Mouse (Mus musculus) neural tube, embryonic 10.5 days (tissue): ENCODE data around the gene Slx1b.
"Not testable (repeated sequence)": the region's sequence is repeated elsewhere in the genome, so short reads cannot be mapped to it uniquely, and the experiment has no call there.

Source experiments
- DNase-seq: peaks from one replicate; pipeline ENCODE4 v3.0.0-alpha.2; 2017; ENCODE audit warnings: low spot score; ENCODE audit errors: extremely low spot score

Gene Slx1b

DNA sequence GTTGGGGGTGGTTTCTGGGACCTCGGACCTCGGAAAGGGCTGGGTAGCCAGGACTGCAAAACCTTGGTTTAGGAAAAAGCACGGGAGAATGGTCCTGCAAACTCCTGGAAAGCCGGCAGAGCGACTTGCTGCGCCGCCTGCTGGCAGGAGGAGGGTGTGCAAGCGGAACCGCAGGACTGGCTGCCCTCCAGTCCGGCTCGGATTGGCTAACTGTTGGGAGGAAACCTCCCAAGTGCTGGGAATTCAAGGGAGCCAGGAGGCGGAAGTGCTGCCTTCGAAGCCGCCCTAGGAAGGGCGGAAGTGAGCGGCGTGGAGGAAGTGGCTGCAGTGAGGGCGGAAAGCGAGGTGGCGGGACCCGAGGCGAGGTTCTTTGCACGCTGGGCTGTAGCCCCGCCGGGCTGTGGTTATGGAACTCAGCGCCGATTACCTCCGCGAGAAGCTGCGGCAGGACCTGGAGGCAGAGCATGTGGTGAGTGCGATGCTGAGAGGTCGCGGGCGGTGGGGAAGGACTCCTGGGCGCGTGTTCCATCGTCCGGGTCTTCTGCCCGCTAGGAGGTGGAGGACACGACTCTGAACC is at the start of gene Slx1b:
Gene Slx1b, minus strand, starts transcription at position 154 of the 577 bp plus-strand sequence.
- peak; percentile 95 for DNase-seq

DNA sequence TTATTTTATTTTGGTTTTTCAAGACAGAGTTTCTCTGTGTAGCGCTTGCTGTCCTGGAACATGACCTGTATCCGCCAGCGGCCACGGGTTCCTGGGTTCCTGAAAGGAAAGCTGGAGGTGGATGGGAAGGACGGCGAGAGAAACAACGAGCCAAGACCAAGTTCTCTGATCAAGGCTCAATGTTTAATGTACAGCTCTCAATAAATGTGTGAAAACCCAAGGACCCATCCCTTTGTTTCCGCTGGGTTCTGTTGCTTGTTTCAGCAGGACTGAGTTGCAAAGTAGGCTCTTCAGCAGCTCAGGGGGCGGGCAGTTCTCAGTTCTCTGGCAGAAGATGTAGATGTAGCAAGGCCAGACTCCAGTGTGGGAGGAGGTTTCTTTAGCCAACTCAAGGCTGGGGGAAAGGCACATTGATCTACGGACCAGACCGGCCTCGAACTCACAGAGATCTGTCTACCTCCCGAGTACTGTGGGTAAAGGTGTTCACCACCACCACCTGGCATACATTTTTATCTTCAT is 46.4 kb upstream of the Slx1b start:
- DNase-seq = no peak

DNA sequence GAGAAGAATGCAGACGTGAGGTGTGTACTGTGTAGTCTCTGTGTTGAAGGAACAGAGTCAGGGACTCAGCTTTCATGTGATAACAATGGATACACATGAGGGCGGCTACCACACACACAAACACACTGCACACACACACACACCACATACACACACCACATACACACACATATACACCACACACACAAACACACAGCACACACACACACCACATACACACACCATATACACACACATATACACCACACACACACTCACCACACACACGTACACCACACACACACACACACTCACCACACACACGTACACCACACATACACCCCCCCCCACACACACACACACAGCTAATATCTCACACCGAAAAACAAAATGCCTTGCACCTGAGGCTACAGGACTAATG is 45.9 kb upstream of the Slx1b start:
- DNase-seq = no peak

DNA sequence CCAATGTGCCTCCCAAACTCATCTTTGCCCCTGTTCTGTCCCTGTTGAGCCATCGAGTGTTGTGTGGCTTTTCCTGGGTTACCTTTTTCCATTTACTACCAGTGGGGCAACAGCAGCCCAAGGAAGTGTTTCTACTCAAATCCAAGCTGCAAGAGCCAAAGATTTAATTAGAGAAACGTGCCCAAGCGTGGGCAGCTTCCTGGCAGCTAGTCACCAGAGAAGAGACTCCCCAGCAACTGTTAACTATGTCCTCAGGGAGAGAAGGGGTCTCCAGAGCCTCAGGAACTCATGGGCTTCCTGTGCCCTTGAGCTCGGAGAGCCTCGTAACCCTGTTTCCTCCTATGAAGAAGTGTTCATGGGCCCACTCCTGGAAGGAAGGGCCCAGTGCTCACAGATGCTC is 45.4 kb upstream of the Slx1b start:
- DNase-seq = no peak

DNA sequence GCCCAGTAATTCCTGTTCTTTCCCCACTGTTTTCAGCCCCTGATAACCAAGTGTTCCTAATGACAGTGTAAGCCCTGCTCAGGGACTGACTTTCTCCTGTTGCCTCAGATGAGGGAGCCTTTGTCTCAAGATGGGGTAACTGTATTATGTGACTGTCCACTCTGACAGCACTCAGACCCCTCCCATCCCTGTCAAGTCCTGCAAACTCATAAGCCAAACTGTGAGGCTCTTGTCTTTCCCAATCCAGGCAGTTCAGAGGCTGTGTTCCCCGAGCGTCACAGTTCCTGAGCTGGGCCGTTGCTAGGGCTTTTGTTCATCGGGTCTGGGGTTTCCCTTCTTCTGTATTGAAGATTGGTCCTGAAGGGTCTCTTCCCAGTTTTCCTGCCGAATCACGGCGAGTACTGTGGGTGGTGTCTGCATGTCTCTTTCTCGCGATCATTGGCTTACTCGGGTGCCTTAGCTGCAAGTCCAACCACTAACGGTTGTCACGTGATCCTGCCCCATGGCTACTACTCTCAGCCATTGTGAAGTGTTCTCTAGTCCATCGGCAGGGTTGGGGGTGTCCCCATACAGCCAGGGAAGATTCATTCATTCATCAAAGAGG is 44.6 kb upstream of the Slx1b start:
- no peak for DNase-seq

DNA sequence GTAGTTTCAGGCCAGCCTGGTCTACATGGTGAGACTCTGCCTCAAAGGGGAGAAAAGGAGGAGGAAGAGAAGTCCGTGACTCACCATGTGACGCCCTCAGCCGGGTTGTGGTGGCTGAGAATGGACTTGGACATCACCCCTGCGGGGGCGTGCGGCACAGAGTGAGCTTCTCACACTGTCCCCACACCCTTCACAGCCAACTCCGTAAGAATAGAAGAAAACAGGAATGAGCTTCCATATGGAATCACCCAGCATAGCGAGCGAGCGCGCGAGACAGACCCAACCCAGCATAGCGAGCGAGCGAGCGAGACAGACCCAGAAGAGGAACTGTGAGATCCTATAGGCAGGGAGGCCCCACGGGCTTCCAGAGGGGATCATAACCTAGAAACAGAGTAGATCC is 44.0 kb upstream of the Slx1b start:
- DNase-seq = no peak

DNA sequence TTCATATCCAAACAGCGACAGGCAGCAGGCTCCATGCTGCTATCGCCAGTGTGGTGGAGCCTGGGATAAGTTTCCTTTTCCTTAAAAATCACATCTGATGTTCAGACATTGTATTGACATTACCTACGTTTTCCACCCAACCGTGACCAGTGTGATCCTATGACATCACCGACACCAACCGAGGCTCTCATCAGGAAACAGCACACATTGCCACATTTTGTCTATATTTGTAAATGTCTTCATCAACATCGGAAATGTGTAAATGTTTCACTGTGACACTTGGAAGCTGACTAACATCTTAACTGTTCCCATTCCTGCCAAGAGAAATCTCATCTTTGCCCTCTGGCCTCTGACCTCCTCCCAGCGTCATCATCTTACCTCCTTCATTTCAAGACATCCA is 40.5 kb upstream of the Slx1b start:
- DNase-seq = no peak

DNA sequence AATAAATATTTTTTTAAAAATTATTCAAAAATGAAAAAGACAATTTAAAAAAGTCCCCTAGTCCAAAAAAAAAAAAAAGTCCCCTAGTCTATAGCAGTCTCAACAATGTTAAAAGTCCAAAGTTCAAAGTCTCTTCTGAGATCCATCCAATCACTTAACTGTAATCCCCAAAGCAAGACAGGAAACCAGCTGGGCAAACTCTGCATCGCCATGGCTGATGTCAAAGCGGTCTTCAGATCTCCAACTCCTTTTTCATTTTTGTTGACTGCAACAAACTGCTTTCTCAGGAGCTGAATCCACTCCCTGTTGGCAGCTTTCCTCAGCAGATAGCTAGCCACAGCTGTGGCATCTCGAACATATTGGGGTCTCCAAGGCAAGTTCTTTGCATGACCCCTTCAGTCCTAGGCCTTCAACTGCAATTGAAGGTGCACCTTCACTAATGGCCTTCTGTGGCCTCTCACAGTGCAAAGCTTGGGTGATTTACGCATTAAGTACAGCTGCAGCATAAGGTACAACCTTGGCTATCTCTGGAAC is 34.7 kb upstream of the Slx1b start:
- not testable (repeated sequence) for DNase-seq

DNA sequence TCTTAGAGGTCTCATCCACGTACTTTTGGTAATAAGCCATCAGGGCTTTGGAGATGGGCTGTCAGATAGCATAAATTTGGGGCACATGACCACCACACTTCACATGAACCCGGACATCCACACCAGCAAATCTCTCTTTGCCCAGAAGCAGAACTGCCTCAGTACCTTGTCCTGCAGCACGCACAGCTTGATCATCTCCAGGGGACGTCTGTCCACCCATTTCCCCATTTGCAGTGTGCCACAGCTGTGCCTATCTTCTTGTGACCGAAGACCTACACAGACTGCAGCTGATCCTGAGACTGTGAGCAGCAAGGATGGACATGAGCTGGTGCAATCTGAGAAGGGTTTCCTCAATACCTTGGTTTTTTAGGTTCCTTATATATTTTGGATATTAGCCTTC is 30.1 kb upstream of the Slx1b start:
- DNase-seq = no peak

DNA sequence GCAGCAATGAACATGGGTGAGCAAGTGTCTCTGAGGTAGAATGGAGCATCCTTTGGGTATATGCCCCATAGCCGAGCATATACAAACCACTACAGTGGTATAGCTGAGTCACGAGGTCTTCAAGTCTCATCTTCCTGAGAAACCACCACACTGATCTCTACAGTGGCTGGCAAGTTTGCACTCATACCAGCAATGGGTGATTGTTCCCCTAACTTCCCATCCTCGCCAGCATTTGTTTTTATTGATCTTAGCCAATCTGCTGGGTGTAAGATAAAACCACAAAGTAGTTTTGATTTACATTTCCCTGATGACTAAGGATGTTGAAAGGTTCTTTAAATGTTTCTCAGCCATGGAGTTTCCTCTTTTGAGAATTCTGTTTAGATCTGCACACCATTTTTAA is 29.5 kb upstream of the Slx1b start:
- DNase-seq = no peak

DNA sequence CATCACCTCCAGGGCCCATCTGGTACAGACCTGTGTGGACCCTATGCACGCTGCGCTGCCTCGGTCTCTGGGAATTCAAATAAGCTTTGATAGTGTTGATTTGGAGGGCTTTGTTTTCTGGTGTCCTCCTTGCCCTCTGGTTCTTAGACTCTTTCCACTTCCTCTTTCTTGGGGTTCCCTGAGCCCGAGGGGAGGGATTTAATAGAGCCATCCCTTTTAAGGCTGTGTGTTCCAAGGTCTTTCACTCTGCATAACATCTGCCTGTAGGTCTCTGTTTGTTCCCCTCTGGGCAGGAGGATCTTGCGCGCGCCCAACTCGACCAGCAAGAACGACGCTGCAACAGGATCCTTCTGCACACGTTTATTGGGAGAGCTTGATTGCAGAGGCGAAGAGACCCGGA is 26.1 kb upstream of the Slx1b start:
- DNase-seq = no peak

DNA sequence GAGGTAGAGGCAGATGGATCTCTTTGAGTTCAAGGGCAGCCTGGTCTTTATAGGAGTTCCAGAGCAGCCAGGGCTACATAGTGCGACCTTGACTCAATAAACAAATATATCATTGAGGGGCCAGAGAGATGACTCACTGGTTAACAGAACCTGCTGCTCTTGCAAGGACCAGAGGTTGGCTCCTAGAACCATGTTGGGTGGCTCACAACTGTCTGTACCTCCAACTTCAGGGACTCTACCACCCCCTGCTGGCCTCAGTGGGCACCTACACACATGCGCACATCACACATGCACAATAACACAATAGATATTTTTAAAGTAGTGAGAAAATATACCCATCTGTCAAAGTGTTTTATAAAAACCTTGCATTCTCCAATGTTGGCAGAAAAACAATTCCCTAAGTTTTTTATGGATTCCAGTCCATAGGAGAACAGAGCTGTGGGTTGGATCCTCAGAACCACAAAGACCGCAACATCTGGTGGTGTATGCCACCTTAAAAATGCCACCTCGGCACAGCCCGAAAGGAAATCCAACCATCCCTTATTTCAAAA is 23.3 kb upstream of the Slx1b start:
- DNase-seq = no peak

DNA sequence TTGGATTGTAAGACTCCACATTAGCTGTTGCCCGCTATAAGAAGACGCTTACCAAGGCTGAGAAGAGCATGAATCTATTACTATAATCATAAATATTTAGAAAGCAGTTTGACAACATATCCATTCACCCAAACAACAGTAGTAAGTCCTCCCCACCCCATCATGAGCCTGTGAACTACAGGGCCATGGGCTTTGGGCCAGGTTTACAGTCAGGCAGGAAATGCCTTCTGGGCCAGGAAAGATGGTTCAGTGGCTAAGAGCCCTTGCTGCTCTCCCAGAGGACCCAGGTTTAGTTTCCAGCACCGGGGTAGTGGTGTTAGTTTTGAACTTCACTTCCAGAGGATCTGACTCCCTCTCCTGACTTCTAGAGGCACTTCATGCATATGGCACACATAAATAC is 22.0 kb upstream of the Slx1b start:
- DNase-seq = no peak

DNA sequence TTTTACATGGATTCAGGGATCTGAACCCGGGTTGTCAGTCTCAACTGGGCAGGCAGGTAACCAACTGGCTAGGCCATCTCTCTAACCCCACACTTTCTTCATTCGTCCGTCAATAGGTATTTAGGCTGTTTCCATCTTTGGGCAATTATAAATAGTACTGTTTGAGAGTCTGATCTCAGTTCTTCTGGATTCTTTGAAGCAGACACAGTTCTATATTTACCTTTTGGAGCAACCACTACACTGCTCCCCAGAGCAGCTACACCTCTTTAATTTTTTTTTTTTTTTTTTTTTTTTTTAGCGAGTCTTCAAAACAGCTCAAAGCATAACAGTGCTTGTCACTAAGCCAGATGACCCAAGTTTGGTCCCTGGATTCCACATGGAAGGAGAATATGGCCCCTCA is 20.1 kb upstream of the Slx1b start:
- DNase-seq = no peak

DNA sequence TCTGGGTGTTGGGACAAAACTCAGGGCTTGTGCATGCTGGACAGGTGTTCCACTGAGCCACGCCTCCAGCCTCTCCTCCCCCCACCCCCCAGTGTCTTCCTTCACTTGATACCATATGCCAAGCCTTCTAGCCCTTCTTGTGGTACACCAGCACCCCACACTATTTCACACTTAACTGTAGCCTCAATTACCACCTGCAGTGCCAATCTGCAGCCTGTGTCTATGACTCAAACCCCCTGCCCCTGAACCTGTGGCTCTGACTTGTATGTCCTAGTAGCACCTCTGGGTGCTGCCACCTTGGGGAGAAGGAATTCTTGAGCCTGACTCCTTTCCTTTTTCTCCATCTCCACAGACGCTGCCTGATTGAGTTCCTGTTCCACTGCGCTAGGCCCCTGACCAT is 16.3 kb upstream of the Slx1b start:
- DNase-seq = no peak

DNA sequence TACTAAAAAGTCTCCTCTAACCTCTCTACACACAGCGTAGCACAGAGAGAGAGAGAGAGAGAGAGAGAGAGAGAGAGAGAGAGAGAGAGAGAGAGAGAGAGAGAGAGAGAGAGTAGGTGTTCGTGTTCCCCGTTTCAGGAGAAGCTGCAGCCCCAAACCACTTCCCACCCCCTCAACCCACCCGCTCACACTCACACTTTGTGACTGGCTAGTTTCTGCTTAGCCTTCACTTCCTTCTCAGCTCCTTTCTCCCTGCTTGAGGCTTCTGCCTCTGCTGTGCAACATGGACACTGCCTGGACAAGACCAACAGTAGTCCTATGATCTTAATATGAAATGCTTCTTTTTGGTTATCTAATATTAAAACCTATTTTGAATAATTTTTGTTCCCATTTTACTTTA is 14.7 kb upstream of the Slx1b start:
- DNase-seq = no peak

DNA sequence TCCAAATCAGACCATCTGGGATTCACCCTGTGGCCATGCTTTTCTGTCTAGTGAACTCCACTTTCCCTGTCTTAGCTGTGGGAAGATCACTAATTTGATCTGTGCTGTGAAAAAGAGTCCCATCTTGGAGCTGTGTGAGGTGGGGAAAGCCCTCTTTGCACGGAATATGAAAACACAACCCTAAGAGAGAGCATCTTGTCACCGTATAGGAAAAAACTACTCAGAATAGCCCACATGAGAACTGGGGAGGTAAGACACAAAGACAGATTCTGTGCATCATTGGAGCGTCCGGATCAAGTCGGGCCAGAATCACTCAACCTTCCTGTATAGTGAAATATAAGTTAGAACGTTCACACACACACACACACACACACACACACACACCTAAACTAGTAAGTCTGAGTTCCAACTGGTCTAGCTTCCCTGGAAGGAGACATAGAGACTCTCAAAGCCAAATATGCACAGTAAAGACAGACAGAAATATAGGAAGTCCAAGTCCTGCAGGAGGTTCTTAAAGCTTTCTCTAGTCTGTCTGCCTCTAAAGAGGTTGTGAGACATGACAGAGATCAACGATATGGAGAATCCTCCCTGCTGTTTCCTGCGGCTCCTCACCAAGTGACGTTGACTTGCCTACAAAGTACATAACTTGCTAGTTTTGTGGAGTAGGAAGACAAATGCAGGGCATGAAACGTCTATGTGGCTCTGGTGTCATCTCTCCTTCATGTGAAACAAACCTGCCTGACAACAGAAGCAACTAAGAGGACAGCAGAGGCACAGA is 12.8 kb upstream of the Slx1b start:
- no peak for DNase-seq

DNA sequence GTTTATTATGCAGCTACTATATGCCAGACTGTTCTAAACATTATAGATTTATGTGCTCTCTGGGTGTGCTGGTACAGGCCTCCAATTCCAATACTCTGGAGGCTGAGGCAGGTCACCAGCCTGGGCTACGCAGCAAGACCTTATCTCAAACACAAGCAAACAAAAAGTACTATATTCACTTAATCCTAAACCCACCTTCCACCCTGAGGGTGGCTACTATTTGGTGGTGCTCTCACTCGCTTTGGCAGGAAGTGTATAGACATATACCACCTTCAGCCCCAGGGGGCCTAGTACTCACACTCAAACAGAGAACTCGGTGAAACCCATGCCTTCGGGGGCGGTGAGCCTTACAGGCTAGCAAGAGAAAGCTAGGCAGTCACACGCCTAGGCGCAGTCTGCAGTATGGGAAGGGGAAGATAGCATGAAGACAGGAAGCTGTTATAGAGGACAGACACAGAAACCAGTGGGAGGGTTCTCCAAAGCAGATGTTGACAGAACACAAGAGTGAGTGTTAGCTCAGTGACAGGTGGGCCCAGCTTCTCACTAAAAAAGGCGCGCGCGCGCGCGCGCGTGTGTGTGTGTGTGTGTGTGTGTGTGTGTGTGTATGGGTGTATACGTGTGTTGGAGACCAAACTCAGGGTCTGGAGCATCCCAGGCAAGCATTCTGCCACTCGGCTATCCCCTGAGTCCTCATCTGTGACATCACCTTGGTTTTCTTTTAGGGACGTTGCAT is 12.0 kb upstream of the Slx1b start, which contains the start of gene Coro1a:
Gene Coro1a, minus strand, starts transcription at position 346 of the 733 bp plus-strand sequence.
- DNase-seq = no peak

DNA sequence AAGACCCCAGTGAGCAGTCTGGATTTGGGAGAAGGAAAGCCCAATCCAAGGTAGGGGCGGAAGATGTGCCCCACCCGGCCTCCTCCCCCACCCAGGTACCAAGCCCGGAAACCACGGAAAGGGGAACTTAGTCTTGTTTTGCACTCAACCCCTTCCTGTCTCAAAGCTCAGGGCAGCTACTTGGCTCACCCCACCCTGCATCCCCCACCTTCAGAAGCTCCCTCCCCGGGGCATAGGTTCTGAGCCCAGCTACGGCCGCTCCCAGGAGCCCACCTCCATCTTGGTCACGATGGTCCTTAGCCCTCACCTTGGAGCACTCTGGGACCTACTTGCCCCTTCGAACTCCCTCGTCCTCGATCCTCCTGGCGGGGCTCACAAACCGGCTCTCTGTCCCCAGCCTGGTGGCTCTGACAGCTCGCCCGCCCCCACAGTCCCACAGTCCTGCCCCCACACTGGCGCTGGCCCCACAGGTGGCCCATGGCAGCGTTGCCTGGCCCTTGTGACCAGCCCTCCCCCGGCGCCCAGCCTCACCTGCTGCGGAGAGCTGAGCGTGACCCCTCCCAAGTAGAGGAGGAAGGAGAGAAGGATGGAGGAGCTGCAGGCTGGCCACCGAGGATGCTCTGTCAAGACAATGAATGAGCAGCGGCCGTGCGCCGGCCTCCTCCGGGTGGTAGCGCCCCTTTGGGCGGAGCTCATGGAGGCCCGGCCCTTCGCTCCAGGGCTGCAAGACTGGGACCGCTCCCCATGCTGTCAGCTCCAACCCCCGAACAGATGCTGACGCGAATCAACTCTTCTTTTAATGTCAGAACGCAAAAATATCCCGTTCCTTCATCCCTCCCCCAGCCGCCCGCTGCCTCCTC is 8.8 kb upstream of the Slx1b start:
- peak; percentile 73 for DNase-seq

DNA sequence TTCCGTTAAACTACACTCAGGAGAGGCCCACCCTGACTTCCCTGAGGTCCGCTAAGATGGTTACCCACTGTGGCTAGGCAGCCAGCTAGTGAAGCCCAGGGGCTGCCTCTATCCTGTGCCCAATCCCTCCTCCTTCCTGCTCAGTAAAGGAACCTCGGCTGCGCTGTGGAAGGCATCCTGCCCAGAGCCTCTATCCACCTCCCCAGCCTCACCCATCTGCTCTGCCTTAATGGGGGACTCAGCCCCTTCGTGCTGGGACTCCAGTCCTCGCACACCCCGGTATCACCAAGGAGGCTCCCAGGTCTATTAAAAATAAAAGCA is 8.1 kb upstream of the Slx1b start:
- DNase-seq = no peak
